Mouse (Mus musculus): ENCODE results near the gene Ccdc28b. TPM values are rescaled to one million over a fixed set of nuclear protein-coding genes. Genes with fewer than 3 reads are reported as not detected.
A peak's percentile ranks its signal among the peaks of the same experiment; 100 is the strongest.

The Ccdc28b gene
- total RNA-seq (2012; rRNA removed): 18.3 and 21.4 TPM in 2 replicates
- polyA plus RNA-seq (2012; ENCODE audit: insufficient read depth in 1 of 2, insufficient read length in 2 of 2, low read depth in 1 of 2, low replicate concordance in 2 of 2, missing spikeins in 1 of 2): 10 to 100 TPM in 1 of 2 experiments, not detected in 1; 29.1 TPM

DNA sequence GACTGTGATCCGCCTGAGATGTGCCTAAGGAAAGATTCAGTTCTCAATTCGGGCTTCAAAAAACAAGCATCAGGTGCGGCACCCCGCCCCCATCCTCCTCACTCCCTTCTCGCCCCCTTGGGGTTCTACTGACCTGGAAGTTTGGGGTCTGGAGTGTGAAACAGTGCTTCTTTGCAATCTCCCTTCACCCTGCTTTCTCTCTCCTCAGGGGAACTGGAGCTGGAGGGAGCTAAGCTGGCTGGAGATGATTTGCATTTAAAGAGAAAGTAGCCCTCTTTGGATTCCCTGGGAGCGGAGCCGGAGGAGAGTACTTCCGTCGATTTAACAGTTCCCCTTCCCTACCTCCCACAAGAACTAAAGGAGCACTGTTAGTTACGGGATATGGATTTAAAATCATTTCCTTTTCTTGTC lies at the start of gene Ccdc28b:
Ccdc28b (minus strand) TSS at position 267 of the 411 bp plus-strand sequence.
- Histone ChIP-seq H3K4me1 (ENCODE audit: control insufficient read depth in 1 of 2, insufficient read depth in 2 of 2, low read length in 2 of 2) (peaks cover 3 to 17% of the 10 kb centered on the region in 2 experiments; a peak in 3 of 4 replicates), H3K9me3 (replicated peaks; ENCODE audit: insufficient read depth, low read length) (no peaks in the 10 kb centered on the region), H3K4me3 (ENCODE audit: control insufficient read depth in 1 of 2, insufficient read depth in 1 of 2, low read depth in 2 of 2, low read length in 2 of 2) (peak within 1 kb of the TSS; percentile 68 to 73), H3K27ac (ENCODE audit: control insufficient read depth, low read depth, low read length) (peak within 1 kb of the TSS; percentile 89), H3K9ac (ENCODE audit: control insufficient read depth, low read depth, low read length, poor library complexity, severe bottlenecking) (peak within 1 kb of the TSS; percentile 77), H3K79me2 (ENCODE audit: control insufficient read depth, insufficient read depth, low read length, poor library complexity) (no peaks in the 10 kb centered on the region; the same call in 1 of the 2 replicates), H3K36me3 (ENCODE audit: control insufficient read depth in 1 of 2, insufficient read depth in 2 of 2, low read length in 2 of 2) (peaks cover 0 to 9% of the 10 kb centered on the region in 2 experiments), H3K27me3 (ENCODE audit: control insufficient read depth in 1 of 2, insufficient read depth in 2 of 2, low read length in 2 of 2) (no peaks in the 10 kb centered on the region)
- TF ChIP-seq E2F4 (IDR thresholded peaks at IDR 0.05; ENCODE audit: borderline replicate concordance, low read depth, low read length): no peak
- peak; percentile 4; the same call in 1 of the 2 replicates for TF ChIP-seq TBP (IDR thresholded peaks at IDR 0.05; ENCODE audit: low read depth, low read length)
- TF ChIP-seq RCOR1 (IDR thresholded peaks at IDR 0.05; ENCODE audit: low read depth, low read length): no peak
- no peak for TF ChIP-seq ZNF384 (IDR thresholded peaks at IDR 0.05; ENCODE audit: low read depth, low read length)
- no peak for TF ChIP-seq CHD2 (IDR thresholded peaks at IDR 0.05; ENCODE audit: low read length)
- TF ChIP-seq HCFC1 (IDR thresholded peaks at IDR 0.05; ENCODE audit: low read depth, low read length): no peak
- no peak for TF ChIP-seq NRF1 (IDR thresholded peaks at IDR 0.05; ENCODE audit: insufficient read depth, low read depth, low read length, poor library complexity, severe bottlenecking)
- no peak for TF ChIP-seq KAT2A (conservative IDR thresholded peaks at IDR 0.05; ENCODE audit: low read depth, low read length)
- TF ChIP-seq RAD21 (IDR thresholded peaks at IDR 0.05; ENCODE audit: low read depth, low read length): no peak
- no peak for TF ChIP-seq MEF2A (IDR thresholded peaks at IDR 0.05; ENCODE audit: extremely low read depth, insufficient replicate concordance, low read depth, low read length, poor library complexity, severe bottlenecking)
- no peak for TF ChIP-seq MYC (IDR thresholded peaks at IDR 0.05; ENCODE audit: low read depth, low read length)
- no peak for TF ChIP-seq GABPA (IDR thresholded peaks at IDR 0.05; ENCODE audit: low read depth, low read length)
- TF ChIP-seq MAX (IDR thresholded peaks at IDR 0.05; ENCODE audit: low read length): no peak
- no peak for TF ChIP-seq POLR2AphosphoS5 (IDR thresholded peaks at IDR 0.05; ENCODE audit: borderline replicate concordance, low read depth, low read length)
- no peak for TF ChIP-seq JUND (IDR thresholded peaks at IDR 0.05; ENCODE audit: low read depth, low read length)
- no peak for TF ChIP-seq UBTF (IDR thresholded peaks at IDR 0.05; ENCODE audit: borderline replicate concordance, insufficient read depth, low read depth, low read length)
- no peak for TF ChIP-seq TAL1 (IDR thresholded peaks at IDR 0.05; ENCODE audit: low read length)
- no peak; the same call in 1 of the 2 replicates for TF ChIP-seq MAZ (IDR thresholded peaks at IDR 0.05; ENCODE audit: low read depth, low read length)
- TF ChIP-seq ZMIZ1 (IDR thresholded peaks at IDR 0.05; ENCODE audit: low read depth, low read length): no peak
- no peak for TF ChIP-seq ZKSCAN1 (IDR thresholded peaks at IDR 0.05; ENCODE audit: low read depth, low read length)
- TF ChIP-seq NELFE (IDR thresholded peaks at IDR 0.05; ENCODE audit: low read depth, low read length): peak; percentile 10; the same call in 1 of the 2 replicates
- peak; percentile 24; the same call in 1 of the 2 replicates for TF ChIP-seq TCF12 (IDR thresholded peaks at IDR 0.05; ENCODE audit: low read depth, low read length)
- no peak for TF ChIP-seq ZC3H11A (IDR thresholded peaks at IDR 0.05; ENCODE audit: low read depth, low read length)
- peak; percentile 3; the same call in 1 of the 2 replicates for TF ChIP-seq MXI1 (IDR thresholded peaks at IDR 0.05; ENCODE audit: low read depth, low read length)
- TF ChIP-seq EP300 (IDR thresholded peaks at IDR 0.05; ENCODE audit: low read depth in 1 of 2, low read length in 2 of 2): no peak
- TF ChIP-seq POLR2A (IDR thresholded peaks at IDR 0.05; ENCODE audit: control insufficient read depth in 1 of 2, insufficient read depth in 1 of 2, low read depth in 1 of 2, low read length in 2 of 2, poor library complexity in 1 of 2): no peak
- TF ChIP-seq SMC3 (IDR thresholded peaks at IDR 0.05; ENCODE audit: low read depth, low read length): no peak
- TF ChIP-seq CTCF (IDR thresholded peaks at IDR 0.05 in 2 of 3, conservative IDR thresholded peaks at IDR 0.05 in 1 of 3; ENCODE audit: control insufficient read depth in 1 of 3, insufficient read depth in 1 of 3, low read depth in 2 of 3, low read length in 3 of 3, poor library complexity in 1 of 3, severe bottlenecking in 1 of 3): no peak
- TF ChIP-seq SIN3A (IDR thresholded peaks at IDR 0.05; ENCODE audit: low read length): no peak; the same call in 1 of the 2 replicates
- no peak for TF ChIP-seq ELF1 (IDR thresholded peaks at IDR 0.05; ENCODE audit: low read depth, low read length)
- no peak for TF ChIP-seq USF1 (IDR thresholded peaks at IDR 0.05; ENCODE audit: low read depth, low read length)
- TF ChIP-seq POLR2AphosphoS2 (IDR thresholded peaks at IDR 0.05; ENCODE audit: low read length): no peak
- no peak for TF ChIP-seq GATA1 (IDR thresholded peaks at IDR 0.05; ENCODE audit: low read depth, low read length)
- peak; percentile 75 for DNase-seq (ENCODE audit: low read depth, low spot score)

Measured in MEL (cell line).